Mouse (Mus musculus) small intestine, adult 2 months (tissue): ENCODE data around the gene Samd4b.

Experiments
- CTCF ChIP-seq: fragments of 200-500 bp; IDR thresholded peaks from 2 replicates; pipeline ENCODE4 v1.5.1; 2012; ENCODE audit warnings: low read depth, mild to moderate bottlenecking, control low read depth, inconsistent platforms, low read length, moderate library complexity, mixed read lengths; ENCODE audit not compliant: insufficient replicate concordance, insufficient read length; ENCODE audit errors: extremely low read depth
- POLR2A ChIP-seq: fragments of 200-500 bp; IDR thresholded peaks from 2 replicates; pipeline ENCODE4 v1.6.1; 2012; ENCODE audit warnings: low read depth, mild to moderate bottlenecking, control low read depth, inconsistent platforms, low read length, moderate library complexity

DNA sequence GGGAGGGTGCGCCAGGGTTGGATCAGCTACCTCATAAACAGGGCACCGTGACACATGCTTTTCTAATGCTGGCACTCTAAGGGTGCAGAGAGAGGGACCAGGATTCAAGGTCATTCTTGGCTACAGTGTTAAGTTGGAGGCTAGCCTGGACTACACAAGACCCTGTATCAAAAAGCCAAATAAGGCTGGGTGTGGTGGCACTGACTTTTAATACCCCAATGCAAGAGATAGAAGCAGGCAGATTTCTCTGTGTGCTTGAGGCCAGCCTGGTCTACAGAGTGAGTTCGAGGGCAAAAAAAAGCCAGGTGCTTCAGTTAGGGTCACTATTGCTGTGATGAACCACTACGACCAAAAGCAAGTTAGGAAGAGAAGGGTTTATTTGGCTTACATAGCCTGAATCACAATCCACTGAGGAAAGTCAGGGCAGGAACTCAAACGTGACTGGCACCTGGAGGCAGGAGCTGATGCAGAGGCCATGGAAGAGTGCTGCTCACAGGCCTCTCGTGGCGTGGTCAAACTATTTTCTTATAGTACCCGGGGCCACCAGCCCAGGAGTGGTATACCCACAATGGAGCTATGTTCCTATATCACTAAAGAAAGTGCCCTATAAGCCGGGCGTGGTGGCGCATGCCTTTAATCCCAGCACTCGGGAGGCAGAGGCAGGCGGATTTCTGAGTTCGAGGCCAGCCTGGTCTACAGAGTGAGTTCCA is 156.0 kb downstream of the Samd4b start:
- TF ChIP-seq CTCF (no peak), POLR2A (no peak)
